Mouse (Mus musculus) stomach, embryonic 16.5 days (tissue): ENCODE measurements around the gene Tac4. TPM values are rescaled to one million over a fixed set of nuclear protein-coding genes. Genes with fewer than 3 reads are reported as not detected.
A peak's percentile ranks its signal among the peaks of the same experiment; 100 is the strongest.

ENCODE experiments used
- ATAC-seq: fragments of 200-750 bp; cut with Nextera tagmentation; 2 replicates; pipeline ENCODE4 v1.8.0; 2017; ENCODE audit warnings: moderate number of reproducible peaks, moderate TSS enrichment; ENCODE audit not compliant: insufficient read depth, low FRiP score
- H3K27ac ChIP-seq: fragments of 300-500 bp; sonication (generic); 2 replicates; pipeline ENCODE4 v1.5.1; 2014; ENCODE audit warnings: low read length
- H3K27me3 ChIP-seq: fragments of 300-500 bp; sonication (generic); 2 replicates; pipeline ENCODE4 v1.6.1; 2014; ENCODE audit warnings: low read length, control low read depth, mixed read lengths; ENCODE audit not compliant: control insufficient read depth, insufficient read depth
- H3K36me3 ChIP-seq: fragments of 300-500 bp; sonication (generic); 2 replicates; pipeline ENCODE4 v1.6.1; 2014; ENCODE audit warnings: low read length; ENCODE audit not compliant: control insufficient read depth, insufficient read depth
- H3K4me1 ChIP-seq: fragments of 300-500 bp; sonication (generic); 2 replicates; pipeline ENCODE4 v1.6.1; 2014; ENCODE audit warnings: low read length, control low read depth, mixed read lengths; ENCODE audit not compliant: control insufficient read depth, insufficient read depth
- H3K4me2 ChIP-seq: fragments of 300-500 bp; sonication (generic); 2 replicates; pipeline ENCODE4 v1.6.1; 2014; ENCODE audit warnings: low read depth, low read length, mixed read lengths
- H3K4me3 ChIP-seq: fragments of 300-500 bp; sonication (generic); replicated peaks from 2 replicates; pipeline ENCODE4 v1.5.1; 2014; ENCODE audit warnings: mild to moderate bottlenecking, low read length
- H3K9ac ChIP-seq: fragments of 300-500 bp; sonication (generic); 2 replicates; pipeline ENCODE4 v1.6.1; 2014; ENCODE audit warnings: low read length
- H3K9me3 ChIP-seq: fragments of 300-500 bp; sonication (generic); replicated peaks from 2 replicates; pipeline ENCODE4 v1.6.1; 2016; ENCODE audit warnings: low read length, control low read depth; ENCODE audit not compliant: control insufficient read depth
- WGBS: fragments of 180-500 bp; shearing (Covaris S2); extraction: QIAGEN DNeasy Blood & Tissue Kit; methylation state at CpG from one replicate; pipeline ENCODE4 v1.1.7; 2014; 5-methylcytosine and 5-hydroxymethylcytosine counted together
- polyA plus RNA-seq: library from polyadenylated mRNA; unstranded; fragments of >200 nt; fragmentation: Nextera tagmentation; extraction: Ambion mirVana; gene quantifications from 2 replicates; pipeline ENCODE4 v1.2.1, GENCODE M21; 2015

Gene Tac4
- polyA plus RNA-seq, 1 experiment from 2014 or later = 0.10 TPM

DNA sequence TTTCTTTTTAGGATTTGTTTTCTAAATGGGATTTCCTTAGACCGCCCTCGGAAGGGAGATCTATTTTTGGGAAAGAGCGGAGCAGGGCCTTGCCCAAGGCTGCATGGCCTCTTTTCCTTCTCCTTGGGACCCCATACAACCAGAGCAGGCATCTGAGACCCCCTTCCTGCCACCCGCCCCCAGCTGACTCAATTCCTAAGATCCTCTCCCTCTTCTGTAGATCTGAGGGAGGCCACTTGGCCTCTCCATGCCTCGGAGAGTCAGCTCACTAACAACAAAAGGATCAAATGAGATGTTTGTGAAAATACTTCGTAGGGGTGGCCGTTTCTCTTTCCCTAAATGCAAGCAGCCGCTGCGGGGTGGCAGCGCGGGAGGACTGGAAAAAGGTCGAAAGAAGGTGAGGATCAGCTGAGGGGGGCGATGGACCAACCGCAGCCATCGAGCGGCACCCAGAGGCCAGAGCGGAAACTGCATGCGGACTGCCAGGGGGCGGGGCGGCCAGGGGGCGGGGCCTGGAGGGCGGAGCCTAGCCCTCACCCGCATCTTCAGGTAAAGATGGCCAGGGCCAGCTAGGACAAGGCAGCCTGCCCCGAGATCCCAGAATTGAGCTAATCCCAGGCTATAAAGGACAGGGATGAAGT lies 29.5 kb upstream of the Tac4 start:
- peak overlapping the region; percentile 44; the same call in 1 of the 2 replicates for H3K9ac ChIP-seq
- WGBS = 12% methylated on average over 24 of the region's 24 CpGs

DNA sequence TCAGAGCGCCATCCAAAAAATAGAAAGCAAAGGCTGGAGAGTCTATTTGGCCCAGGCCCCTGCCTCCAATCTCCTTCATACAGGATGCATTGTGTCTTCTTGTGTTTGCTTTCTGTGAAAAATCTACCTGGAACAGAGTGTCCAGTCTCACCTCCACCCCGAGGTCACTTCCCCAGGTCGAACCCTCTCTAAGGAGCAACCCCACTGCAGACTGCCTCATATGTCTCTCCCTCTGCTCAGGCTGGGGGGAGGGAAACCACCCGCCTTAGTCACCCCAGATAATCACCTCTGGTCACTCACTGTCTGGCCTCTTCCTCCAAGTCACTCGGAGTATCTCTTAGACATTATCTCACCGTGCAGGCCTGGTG lies 29.0 kb upstream of the Tac4 start:
- ATAC-seq = peak; percentile 25; the same call in 1 of the 2 replicates
- no peaks in the 10 kb centered on the region for H3K36me3 ChIP-seq
- H3K4me1 ChIP-seq = 0 out of 2 replicates have a peak, but pooled peaks cover 3% of the 10 kb centered on the region
- peak overlapping the region; percentile 52 for H3K4me2 ChIP-seq
- H3K27me3 ChIP-seq = no peaks in the 10 kb centered on the region; the same call in 1 of the 2 replicates
- H3K9ac ChIP-seq = no peak overlapping the region
- H3K4me3 ChIP-seq = peak overlapping the region; percentile 24; the same call in 1 of the 2 replicates
- H3K9me3 ChIP-seq = no peaks in the 10 kb centered on the region
- no peak overlapping the region for H3K27ac ChIP-seq
- 34% methylated on average over 6 of the region's 6 CpGs for WGBS

More for the DNA sequence above, 29.5 kb upstream of the Tac4 start:
- Histone ChIP-seq H3K4me1 (0 out of 2 replicates have a peak, but pooled peaks cover 3% of the 10 kb centered on the region), H3K4me3 (peak overlapping the region; percentile 24), H3K36me3 (no peaks in the 10 kb centered on the region), H3K9me3 (no peaks in the 10 kb centered on the region), H3K4me2 (peak overlapping the region; percentile 52), H3K27ac (no peak overlapping the region), H3K27me3 (no peaks in the 10 kb centered on the region; the same call in 1 of the 2 replicates)
- peak; percentile 68 for ATAC-seq

DNA sequence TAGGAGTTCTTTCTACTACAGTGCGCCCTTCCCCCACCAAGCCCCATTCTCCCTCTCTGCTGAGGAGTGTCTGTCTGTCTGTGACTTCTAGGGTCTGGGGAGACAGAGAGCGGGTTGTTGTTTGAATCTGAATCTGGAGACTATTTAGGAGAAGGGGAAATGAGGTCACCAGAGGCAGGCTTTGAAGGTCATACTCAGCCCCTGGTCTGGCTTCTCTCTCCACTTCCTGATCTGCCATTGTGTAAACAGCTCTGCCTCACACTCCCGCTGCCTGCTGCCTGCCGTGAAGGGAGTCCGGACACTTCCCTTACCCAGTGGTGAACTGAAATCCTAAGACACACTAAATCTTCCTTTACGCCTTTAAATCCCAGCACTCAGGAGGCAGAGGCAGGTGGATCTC lies 22.9 kb upstream of the Tac4 start:
- Histone ChIP-seq H3K27ac (no peak overlapping the region), H3K9me3 (no peaks in the 10 kb centered on the region), H3K4me2 (no peak overlapping the region), H3K4me3 (no peak overlapping the region), H3K4me1 (no peaks in the 10 kb centered on the region), H3K9ac (no peak overlapping the region), H3K36me3 (no peaks in the 10 kb centered on the region), H3K27me3 (no peaks in the 10 kb centered on the region)
- ATAC-seq = no peak
- 46% methylated on average over 6 of the region's 6 CpGs for WGBS

DNA sequence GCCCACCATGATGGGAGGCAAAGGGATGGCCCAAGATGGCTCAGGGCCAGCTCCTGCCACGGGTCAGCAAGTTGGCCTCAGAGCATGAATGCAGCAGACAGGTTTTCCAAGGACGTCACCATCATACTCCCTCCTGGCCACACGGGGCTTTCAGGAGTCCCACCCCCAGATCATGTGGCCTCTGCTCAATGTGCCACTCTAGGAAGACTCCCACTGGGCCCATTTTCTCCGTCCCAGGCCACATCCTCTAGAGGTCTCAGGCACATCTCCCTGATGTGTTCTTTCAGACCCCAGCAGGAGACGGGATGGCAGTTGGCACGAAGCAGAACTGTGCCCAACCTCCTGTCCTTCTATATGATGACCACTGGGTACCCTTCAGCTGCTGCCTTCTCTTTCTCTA lies 18.7 kb upstream of the Tac4 start:
- H3K4me2 ChIP-seq = no peak overlapping the region
- no peak overlapping the region for H3K27ac ChIP-seq
- H3K4me3 ChIP-seq = no peak overlapping the region
- H3K9ac ChIP-seq = no peak overlapping the region
- no peaks in the 10 kb centered on the region for H3K27me3 ChIP-seq
- no peaks in the 10 kb centered on the region for H3K36me3 ChIP-seq
- no peak for ATAC-seq
- H3K9me3 ChIP-seq = no peaks in the 10 kb centered on the region
- 67% methylated on average over 6 of the region's 6 CpGs for WGBS
- H3K4me1 ChIP-seq = no peaks in the 10 kb centered on the region

DNA sequence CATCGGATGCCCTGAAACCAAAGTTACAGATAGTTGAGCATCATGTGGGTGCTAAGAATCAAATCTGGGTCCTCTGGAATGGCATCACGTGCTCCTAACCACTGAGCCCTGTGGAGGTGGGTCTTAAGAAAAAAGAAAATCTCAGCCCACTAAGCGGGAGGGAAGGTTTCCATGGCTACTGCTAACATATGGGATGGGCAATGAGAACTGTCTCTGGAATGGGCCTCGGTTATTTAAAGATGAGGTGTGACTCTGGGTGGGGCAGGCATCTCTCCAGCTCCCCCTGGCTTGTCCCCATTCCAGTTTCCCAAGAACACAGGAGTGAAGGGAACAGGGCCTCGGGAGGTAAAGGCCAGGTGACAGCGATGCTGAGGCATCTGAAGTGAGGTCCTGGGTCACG lies 15.9 kb upstream of the Tac4 start:
- Histone ChIP-seq H3K36me3 (no peaks in the 10 kb centered on the region), H3K9ac (no peak overlapping the region), H3K27me3 (no peaks in the 10 kb centered on the region), H3K27ac (no peak overlapping the region), H3K4me3 (no peak overlapping the region), H3K4me2 (no peak overlapping the region), H3K4me1 (no peaks in the 10 kb centered on the region), H3K9me3 (no peaks in the 10 kb centered on the region)
- no peak for ATAC-seq
- WGBS = 57% methylated on average over 7 of the region's 7 CpGs

DNA sequence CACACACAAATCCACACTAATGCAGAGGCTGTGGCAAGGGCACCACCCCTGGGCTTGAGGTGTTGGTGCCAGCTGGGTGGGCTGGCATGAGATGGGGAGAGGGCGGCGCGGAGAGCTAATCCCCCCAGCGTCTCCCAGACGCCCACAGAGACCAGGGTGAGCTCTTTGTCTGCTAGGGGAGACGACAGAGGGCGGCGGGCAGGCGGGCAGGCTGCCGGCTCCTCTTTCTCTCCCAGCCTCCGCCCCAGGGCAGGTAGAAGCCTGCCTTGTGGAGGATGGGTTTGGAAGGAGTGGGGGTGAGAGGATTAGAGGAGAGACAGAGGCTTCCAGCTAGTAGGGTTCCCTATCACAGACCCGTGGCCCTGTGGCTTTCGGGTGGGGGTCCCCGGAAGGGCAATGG lies 14.3 kb upstream of the Tac4 start:
- ATAC-seq = no peak
- no peak overlapping the region for H3K4me3 ChIP-seq
- H3K36me3 ChIP-seq = no peaks in the 10 kb centered on the region
- H3K9me3 ChIP-seq = no peaks in the 10 kb centered on the region
- H3K4me2 ChIP-seq = no peak overlapping the region
- H3K9ac ChIP-seq = no peak overlapping the region
- H3K4me1 ChIP-seq = no peaks in the 10 kb centered on the region
- WGBS = 60% methylated on average over 14 of the region's 14 CpGs
- no peaks in the 10 kb centered on the region for H3K27me3 ChIP-seq
- 0 out of 2 replicates have a peak overlapping the region, but pooled peaks have one; percentile 23 for H3K27ac ChIP-seq

DNA sequence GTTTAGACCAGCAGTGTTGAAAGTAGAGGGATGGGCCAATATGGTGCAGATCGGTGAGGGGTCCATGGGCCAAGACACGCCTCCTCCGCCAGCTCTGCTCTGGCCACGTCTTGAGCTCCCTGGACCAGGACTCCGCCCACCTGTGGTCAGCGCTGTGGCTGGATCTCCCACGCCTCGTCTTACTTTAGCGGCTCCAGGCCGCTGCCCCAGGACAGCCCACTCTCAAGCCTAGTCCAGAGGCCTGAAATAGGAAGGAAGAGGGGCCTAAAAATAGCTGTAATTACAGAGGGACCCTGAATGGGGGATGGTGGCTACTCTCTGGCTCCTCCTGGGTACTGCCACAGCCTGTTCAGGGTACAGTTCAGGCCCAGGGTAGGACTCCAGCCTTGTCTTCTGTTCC lies 11.2 kb upstream of the Tac4 start:
- H3K9me3 ChIP-seq = no peaks in the 10 kb centered on the region
- ATAC-seq = 0 out of 2 replicates have a peak, but pooled peaks have one; percentile 12
- H3K4me2 ChIP-seq = no peak overlapping the region
- H3K4me1 ChIP-seq = no peaks in the 10 kb centered on the region
- no peaks in the 10 kb centered on the region for H3K36me3 ChIP-seq
- no peak overlapping the region for H3K4me3 ChIP-seq
- H3K9ac ChIP-seq = 0 out of 2 replicates have a peak overlapping the region, but pooled peaks have one; percentile 1
- no peak overlapping the region for H3K27ac ChIP-seq
- H3K27me3 ChIP-seq = no peaks in the 10 kb centered on the region
- WGBS = 45% methylated on average over 10 of the region's 10 CpGs

DNA sequence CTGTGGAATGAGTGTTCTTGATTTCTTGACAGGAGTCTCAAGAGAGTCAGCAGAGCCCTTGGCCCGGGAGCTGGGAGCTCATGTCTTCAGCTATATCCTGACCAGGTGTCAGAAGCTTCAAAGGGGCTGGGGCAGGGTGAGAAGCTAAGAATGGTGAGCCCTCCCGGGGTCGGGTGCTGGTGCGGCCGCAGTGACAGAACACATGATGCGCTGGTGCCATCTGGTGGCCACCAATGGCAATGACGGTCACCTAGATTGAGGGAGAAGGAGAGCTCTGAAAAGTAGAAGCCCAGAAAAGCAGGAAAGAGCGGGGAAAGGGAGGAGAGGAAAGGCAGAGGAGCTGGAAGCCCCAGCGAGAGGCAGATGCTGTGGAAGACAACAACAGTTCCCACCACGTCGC lies 10.0 kb upstream of the Tac4 start:
- no peak overlapping the region for H3K4me3 ChIP-seq
- no peaks in the 10 kb centered on the region for H3K9me3 ChIP-seq
- no peak overlapping the region for H3K27ac ChIP-seq
- no peak overlapping the region for H3K9ac ChIP-seq
- no peak for ATAC-seq
- WGBS = 3% methylated on average over 11 of the region's 11 CpGs
- no peak overlapping the region for H3K4me2 ChIP-seq
- no peaks in the 10 kb centered on the region for H3K27me3 ChIP-seq
- no peaks in the 10 kb centered on the region for H3K4me1 ChIP-seq
- no peaks in the 10 kb centered on the region for H3K36me3 ChIP-seq

DNA sequence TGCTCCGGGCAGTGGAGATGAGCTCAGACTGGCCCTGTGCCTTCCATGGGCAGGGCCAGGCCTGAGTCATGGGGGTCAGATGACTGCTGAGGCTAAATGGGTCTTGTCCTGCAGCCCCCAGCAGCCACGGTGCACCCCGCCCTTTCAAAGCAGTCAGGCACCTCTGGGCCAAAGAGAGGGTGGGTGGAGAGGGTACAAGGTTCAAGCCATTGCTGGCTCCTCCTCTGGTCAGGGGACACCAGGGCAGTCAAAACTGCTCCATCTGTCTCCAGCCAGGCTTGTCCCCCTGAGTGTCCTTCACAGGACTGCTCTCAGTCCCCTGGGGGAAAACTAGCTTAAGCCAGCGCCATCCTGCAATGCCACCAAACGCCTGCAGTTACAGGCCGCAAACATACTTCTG lies 9.2 kb upstream of the Tac4 start:
- no peak overlapping the region for H3K27ac ChIP-seq
- no peak overlapping the region for H3K4me3 ChIP-seq
- H3K9ac ChIP-seq = no peak overlapping the region
- H3K4me2 ChIP-seq = no peak overlapping the region
- H3K9me3 ChIP-seq = no peaks in the 10 kb centered on the region
- WGBS = 83% methylated on average over 6 of the region's 6 CpGs
- H3K4me1 ChIP-seq = no peaks in the 10 kb centered on the region
- ATAC-seq = no peak
- no peaks in the 10 kb centered on the region for H3K36me3 ChIP-seq
- H3K27me3 ChIP-seq = no peaks in the 10 kb centered on the region
